Mouse (Mus musculus) lung, embryonic 14.5 days (tissue): Measurements from ENCODE around the gene Olfr212. TPM values are rescaled to one million over a fixed set of nuclear protein-coding genes. Genes with fewer than 3 reads are reported as not detected.
"Not testable (repeated sequence)": the region's sequence is repeated elsewhere in the genome, so short reads cannot be mapped to it uniquely, and the experiment has no call there.

ENCODE experiments used
- ATAC-seq: fragments of 200-750 bp; cut with Nextera tagmentation; 2 replicates; pipeline ENCODE4 v1.8.0; 2017; ENCODE audit warnings: mild to moderate bottlenecking, moderate TSS enrichment, moderate library complexity; ENCODE audit not compliant: insufficient read depth
- DNase-seq: peaks from one replicate; pipeline ENCODE4 v3.0.0-alpha.2; 2015
- H3K27ac ChIP-seq: fragments of 300-500 bp; sonication (generic); 2 replicates; pipeline ENCODE4 v1.5.1; 2014; ENCODE audit warnings: low read depth, mild to moderate bottlenecking, moderate library complexity
- H3K27me3 ChIP-seq: fragments of 300-500 bp; sonication (generic); 2 replicates; pipeline ENCODE4 v1.6.1; 2014; ENCODE audit warnings: low read length, control low read depth; ENCODE audit not compliant: insufficient read depth
- H3K36me3 ChIP-seq: fragments of 300-500 bp; sonication (generic); 2 replicates; pipeline ENCODE4 v1.6.1; 2014; ENCODE audit warnings: control low read depth; ENCODE audit not compliant: insufficient read depth
- H3K4me1 ChIP-seq: fragments of 300-500 bp; sonication (generic); 2 replicates; pipeline ENCODE4 v1.6.1; 2014; ENCODE audit warnings: antibody characterized with exemption, control low read depth; ENCODE audit not compliant: insufficient read depth
- H3K4me2 ChIP-seq: fragments of 300-500 bp; sonication (generic); 2 replicates; pipeline ENCODE4 v1.6.1; 2014; ENCODE audit warnings: mild to moderate bottlenecking
- H3K4me3 ChIP-seq: fragments of 300-500 bp; sonication (generic); 2 replicates; pipeline ENCODE4 v1.5.1; 2014; ENCODE audit warnings: low read depth, low read length
- H3K9ac ChIP-seq: fragments of 300-500 bp; sonication (generic); 2 replicates; pipeline ENCODE4 v1.6.1; 2014
- H3K9me3 ChIP-seq: fragments of 300-500 bp; sonication (generic); 2 replicates; pipeline ENCODE4 v1.6.1; 2016; ENCODE audit warnings: low read depth, low read length, control low read depth
- CTCF ChIP-seq: IDR thresholded peaks from 2 replicates; pipeline ENCODE4 v1.5.1; 2016; ENCODE audit warnings: antibody characterized with exemption, low read depth
- WGBS: fragments of 180-500 bp; shearing (Covaris S2); extraction: QIAGEN DNeasy Blood & Tissue Kit; methylation state at CpG from one replicate; pipeline ENCODE4 v1.1.7; 2014; 5-methylcytosine and 5-hydroxymethylcytosine counted together
- polyA plus RNA-seq: library from polyadenylated mRNA; unstranded; fragments of >200 nt; fragmentation: Nextera tagmentation; extraction: Ambion mirVana; gene quantifications from 2 replicates; pipeline ENCODE4 v1.2.1, GENCODE M21; 2014

Olfr212 gene
- polyA plus RNA-seq: not detected in 2 replicates

DNA sequence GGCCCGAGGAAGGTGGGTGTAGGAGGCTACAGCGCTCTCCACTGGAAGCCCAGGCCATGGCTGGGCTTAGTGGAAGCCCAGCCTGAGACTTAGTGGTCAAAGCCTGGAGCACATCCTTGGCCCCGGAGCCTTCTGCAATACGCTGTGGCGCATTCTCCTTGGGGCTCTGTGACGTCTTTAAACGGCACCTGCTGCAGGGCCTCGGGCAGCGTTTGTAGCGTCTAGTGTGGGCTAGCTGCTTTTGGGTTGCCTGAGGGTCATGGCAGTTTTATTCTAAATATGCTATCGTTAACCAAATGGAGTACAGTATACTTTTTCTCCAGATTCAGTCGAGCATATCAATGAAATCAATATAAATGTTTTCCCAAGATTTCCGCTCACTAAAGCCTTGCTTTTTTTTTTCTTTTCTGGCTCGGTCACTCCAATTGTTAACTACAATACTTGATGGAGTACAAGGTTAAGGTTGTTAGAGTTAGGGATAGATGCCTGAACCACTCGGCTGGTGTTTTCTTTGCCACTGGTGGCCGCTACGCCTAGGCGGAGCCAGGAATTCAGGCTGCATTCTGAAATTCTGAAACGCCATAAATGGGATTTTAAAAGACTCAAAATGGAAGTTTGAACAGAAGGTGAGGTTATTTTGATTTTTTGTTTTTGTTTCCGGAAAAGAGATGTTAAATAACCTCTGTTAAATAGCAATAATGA lies at the start of gene Olfr212:
Olfr212 (plus strand) TSS at position 215 of the 702 bp plus-strand sequence.
- not testable (repeated sequence) for H3K4me3 ChIP-seq, ATAC-seq, H3K9me3 ChIP-seq, H3K27ac ChIP-seq, H3K4me2 ChIP-seq, H3K9ac ChIP-seq, H3K4me1 ChIP-seq, H3K36me3 ChIP-seq, DNase-seq, H3K27me3 ChIP-seq
- 89% methylated on average over 19 of the region's 20 CpGs for WGBS

DNA sequence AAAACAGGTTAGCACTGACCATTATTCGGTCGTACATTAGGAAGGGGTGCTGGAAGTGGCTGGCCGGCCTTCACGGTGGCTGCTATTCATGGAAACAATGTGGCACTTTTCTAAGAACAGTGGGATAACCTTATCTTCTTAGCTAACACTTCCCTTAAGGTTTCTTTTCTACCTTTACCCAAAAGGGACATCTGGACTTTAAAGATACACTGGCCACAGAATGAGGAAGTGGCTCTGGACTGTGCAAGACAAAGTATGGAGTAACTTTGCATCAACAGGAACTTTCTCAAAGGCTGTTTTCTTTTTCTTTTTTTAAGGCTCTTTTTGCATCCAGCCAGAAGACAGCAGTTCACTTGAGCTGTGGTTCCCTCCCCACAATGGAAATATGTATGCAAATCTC lies 47.6 kb upstream of the Olfr212 start:
- no peak for ATAC-seq
- 81% methylated on average over 4 of the region's 4 CpGs for whole genome bisulfite sequencing

DNA sequence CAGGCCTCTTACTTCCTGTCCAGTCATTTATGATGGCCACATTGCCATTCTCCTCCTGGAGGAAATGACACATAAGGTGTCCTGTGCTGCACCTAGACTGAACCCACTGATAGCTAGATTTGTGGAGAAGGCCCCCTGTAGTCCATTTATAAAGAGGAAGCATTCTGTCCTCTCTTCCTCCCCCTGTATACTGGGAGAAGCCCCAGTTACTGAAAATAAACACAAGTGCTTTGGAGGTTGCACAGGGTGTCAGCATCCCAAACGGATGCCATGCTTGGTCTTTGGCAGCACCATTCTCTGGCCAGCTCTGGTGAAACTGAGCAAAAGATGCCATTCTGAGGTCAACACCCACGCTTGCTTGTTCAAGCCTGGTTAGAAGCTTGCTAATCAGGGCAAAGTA lies 47.1 kb upstream of the Olfr212 start:
- Histone ChIP-seq H3K9me3 (no peaks in the 10 kb centered on the region), H3K36me3 (no peaks in the 10 kb centered on the region), H3K27me3 (peaks cover 25% of the 10 kb centered on the region), H3K4me1 (no peaks in the 10 kb centered on the region), H3K4me2 (no peak overlapping the region), H3K4me3 (no peak overlapping the region), H3K9ac (no peak overlapping the region), H3K27ac (no peak overlapping the region)
- 57% methylated on average over 2 of the region's 2 CpGs for WGBS
- TF ChIP-seq CTCF: no peak
- no peak for DNase-seq
- no peak for ATAC-seq

More for the DNA sequence above, 47.6 kb upstream of the Olfr212 start:
- H3K4me1 ChIP-seq: no peaks in the 10 kb centered on the region
- H3K9ac ChIP-seq: no peak overlapping the region
- TF ChIP-seq CTCF: no peak
- H3K4me2 ChIP-seq: no peak overlapping the region
- peaks cover 25% of the 10 kb centered on the region for H3K27me3 ChIP-seq
- no peaks in the 10 kb centered on the region for H3K9me3 ChIP-seq
- H3K4me3 ChIP-seq: no peak overlapping the region
- DNase-seq: no peak
- H3K27ac ChIP-seq: no peak overlapping the region
- H3K36me3 ChIP-seq: no peaks in the 10 kb centered on the region

DNA sequence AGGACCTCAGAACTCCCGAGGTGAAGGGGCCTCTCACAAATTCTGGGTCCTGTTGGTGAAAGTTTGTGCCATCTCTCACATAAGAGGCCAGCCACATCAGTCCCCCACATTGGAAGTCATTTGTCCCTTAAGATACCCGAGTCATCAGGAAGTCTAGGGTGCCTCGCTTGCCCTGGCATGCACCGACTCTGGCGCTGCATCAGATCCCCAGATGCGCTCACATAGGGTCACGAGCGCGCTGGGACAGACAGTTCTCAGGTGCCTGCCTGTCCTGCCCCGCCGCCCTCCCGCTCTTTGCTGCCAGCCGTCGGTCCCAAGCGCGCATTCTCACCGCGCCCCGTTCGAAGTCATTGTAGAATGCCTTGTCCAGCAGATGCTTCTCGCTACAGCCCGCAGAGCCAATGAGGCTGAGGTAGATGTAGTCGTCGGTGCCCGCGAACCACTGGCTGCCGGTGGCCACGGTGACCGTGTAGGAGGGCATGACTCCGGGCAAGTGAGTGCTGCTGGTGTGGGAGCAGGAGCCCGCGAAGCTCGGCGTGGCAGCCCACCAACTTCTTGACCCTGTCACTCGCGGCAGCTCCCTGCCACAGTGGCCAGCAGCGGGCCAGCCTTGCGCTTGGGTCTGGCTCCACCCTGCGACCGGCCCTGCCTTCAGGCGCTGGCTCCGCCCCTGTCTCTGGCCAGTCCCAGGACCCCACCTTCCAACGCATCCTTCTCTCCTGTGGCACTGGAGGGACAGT lies 45.6 kb upstream of the Olfr212 start, which contains the start of gene Alox5:
Alox5 (minus strand) TSS at position 635 of the 740 bp plus-strand sequence.
- Histone ChIP-seq H3K9me3 (no peaks in the 10 kb centered on the region), H3K36me3 (no peaks in the 10 kb centered on the region), H3K27me3 (peaks cover 25% of the 10 kb centered on the region), H3K9ac (no peak within 1 kb of the TSS), H3K4me3 (peak within 1 kb of the TSS; percentile 32), H3K27ac (no peak within 1 kb of the TSS), H3K4me2 (peak within 1 kb of the TSS; percentile 67), H3K4me1 (no peaks in the 10 kb centered on the region)
- DNase-seq (peak; percentile 31), ATAC-seq (peak; percentile 66; the same call in 1 of the 2 replicates)
- WGBS: 3% methylated on average over 43 of the region's 43 CpGs
- TF ChIP-seq CTCF: no peak

DNA sequence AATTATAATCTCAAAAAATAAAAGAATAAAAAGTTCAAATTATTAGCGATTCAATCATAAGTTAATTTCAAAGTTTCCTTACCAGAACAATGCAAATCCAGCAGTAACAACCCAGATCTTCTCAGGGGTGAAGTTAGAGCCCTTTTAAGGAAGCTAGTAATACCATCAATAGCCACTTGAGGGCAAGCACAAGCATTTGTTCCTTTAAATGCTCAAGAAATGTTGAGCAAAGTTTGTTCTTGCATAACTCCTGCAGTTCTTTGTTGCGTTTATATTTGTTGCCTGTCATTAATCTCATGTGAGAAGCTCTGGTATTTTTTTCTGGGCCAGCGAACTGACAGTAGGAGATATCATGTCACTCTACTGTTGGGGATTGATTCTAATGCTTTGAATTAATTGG lies 38.2 kb upstream of the Olfr212 start:
- Histone ChIP-seq H3K27me3 (no peaks in the 10 kb centered on the region), H3K27ac (no peak overlapping the region), H3K36me3 (no peaks in the 10 kb centered on the region), H3K4me1 (no peaks in the 10 kb centered on the region), H3K4me3 (no peak overlapping the region), H3K9ac (no peak overlapping the region), H3K4me2 (no peak overlapping the region), H3K9me3 (no peaks in the 10 kb centered on the region)
- WGBS: 22% methylated on average over 3 of the region's 3 CpGs
- peak; percentile 58 for TF ChIP-seq CTCF
- ATAC-seq (no peak), DNase-seq (peak; percentile 75)

DNA sequence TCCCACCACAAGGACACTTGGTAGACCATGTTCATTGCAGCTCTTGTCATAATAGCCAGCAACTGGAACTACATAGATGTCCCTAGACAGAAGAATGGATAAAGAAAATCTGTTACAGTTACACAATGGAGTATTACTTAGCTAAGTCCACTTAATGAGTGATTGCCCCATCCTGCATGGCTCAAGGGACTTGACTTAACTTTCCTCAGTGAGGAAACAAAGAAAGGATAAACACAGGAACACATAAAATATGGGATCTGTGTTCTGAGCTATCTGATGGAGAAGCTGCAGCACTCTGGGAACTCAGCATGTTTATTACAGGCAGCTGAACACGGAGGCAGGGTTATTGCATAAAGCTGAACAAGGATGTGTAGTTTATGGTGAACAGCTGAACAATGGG lies 21.2 kb upstream of the Olfr212 start:
- DNase-seq: no peak
- no peaks in the 10 kb centered on the region for H3K27me3 ChIP-seq
- no peak for ATAC-seq
- H3K4me3 ChIP-seq: no peak overlapping the region
- no peak overlapping the region for H3K9ac ChIP-seq
- 61% methylated on average over 1 of the region's 1 CpGs for WGBS
- H3K27ac ChIP-seq: no peak overlapping the region
- TF ChIP-seq CTCF: no peak
- H3K36me3 ChIP-seq: no peaks in the 10 kb centered on the region
- H3K4me1 ChIP-seq: no peaks in the 10 kb centered on the region
- no peaks in the 10 kb centered on the region for H3K9me3 ChIP-seq
- H3K4me2 ChIP-seq: no peak overlapping the region

DNA sequence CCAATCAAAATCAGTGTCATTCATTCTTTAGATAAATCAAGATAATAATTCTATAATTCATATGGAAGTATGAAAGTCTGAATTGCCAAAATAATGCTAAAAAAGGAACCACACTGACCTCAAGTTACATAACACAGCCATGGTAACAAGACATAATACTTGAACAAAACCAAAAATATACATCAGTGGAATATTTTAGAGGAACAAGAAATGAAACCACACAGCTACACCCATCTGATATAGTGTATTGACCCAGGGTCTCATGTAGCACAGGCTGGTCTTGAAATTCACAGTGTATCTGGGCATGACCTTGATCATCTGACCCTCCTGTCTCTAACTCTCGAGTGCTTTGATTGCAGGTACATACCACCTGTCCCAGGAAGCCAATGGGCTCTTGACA lies 19.5 kb upstream of the Olfr212 start:
- Histone ChIP-seq H3K27me3 (no peaks in the 10 kb centered on the region), H3K4me2 (no peak overlapping the region), H3K36me3 (no peaks in the 10 kb centered on the region), H3K4me3 (no peak overlapping the region), H3K9ac (no peak overlapping the region), H3K9me3 (no peaks in the 10 kb centered on the region), H3K4me1 (no peaks in the 10 kb centered on the region), H3K27ac (no peak overlapping the region)
- WGBS: 48% methylated on average over 1 of the region's 1 CpGs
- no peak for ATAC-seq
- DNase-seq: no peak
- TF ChIP-seq CTCF: no peak
